7 mouse cellular contexts compared by ENCODE assay signal in the genomic region with DNA sequence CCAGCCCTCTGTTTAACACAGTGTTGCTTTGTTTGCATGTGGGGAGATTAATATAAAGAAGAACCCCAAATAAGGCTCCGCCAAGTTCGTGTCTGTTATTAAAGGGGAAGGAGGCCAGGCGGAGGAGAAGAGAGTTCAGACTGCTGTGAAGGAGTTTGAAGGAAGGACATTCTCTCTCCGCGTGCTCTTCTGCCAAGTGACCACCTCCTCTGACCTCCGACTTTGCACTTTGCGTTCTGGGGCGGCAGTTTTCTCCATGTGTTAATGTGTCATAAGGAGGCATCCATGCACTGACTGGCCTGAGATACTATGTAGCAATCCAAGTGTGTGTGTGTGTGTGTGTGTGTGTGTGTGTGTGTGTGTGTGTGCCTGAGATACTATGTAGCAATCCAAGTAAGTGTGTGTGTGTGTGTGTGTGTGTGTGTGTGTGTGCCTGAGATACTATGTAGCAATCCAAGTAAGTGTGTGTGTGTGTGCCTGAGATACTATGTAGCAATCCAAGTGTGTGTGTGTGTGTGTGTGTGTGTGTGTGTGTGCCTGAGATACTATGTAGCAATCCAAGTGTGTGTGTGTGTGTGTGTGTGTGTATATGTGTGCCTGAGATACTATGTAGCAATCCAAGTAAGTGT. TPM values are rescaled to one million over a fixed set of nuclear protein-coding genes. Genes with fewer than 3 reads are reported as not detected.
DNase-seq lines count a peak whose midpoint lies in the region; ATAC-seq and TF ChIP-seq lines count a peak whose summit lies in the region.
"Not testable (repeated sequence)": the region's sequence is repeated elsewhere in the genome, so short reads cannot be mapped to it uniquely, and the experiment has no call there.

No protein-coding gene starts in this region.

- not testable (repeated sequence) for ATAC-seq in forebrain, embryonic 11.5 days (replicated peaks; ENCODE audit: low FRiP score); limb, embryonic 15.5 days (ENCODE audit: insufficient number of reproducible peaks, low FRiP score, low TSS enrichment, low read depth)
- ATAC-seq in hindbrain, embryonic 11.5 days (ENCODE audit: low FRiP score) = peak; percentile 12; the same call in 1 of the 2 replicates
- peak; percentile 22 for ATAC-seq in megakaryocyte, adult 5-6 weeks (ENCODE audit: poor library complexity, severe bottlenecking)

- 49% methylated on average over 8 of the region's 8 CpGs for WGBS in forebrain, embryonic 11.5 days
- WGBS in hindbrain, embryonic 11.5 days = 29% methylated on average over 8 of the region's 8 CpGs
- 76% methylated on average over 8 of the region's 8 CpGs for WGBS in limb, embryonic 15.5 days

- H3K27me3 ChIP-seq in forebrain, embryonic 11.5 days (ENCODE audit: control insufficient read depth, insufficient read depth, low read length); hindbrain, embryonic 11.5 days (ENCODE audit: control insufficient read depth, insufficient read depth, low read length); limb, embryonic 15.5 days: not testable (repeated sequence)

- DNase-seq in forebrain, embryonic 11.5 days (ENCODE audit: low spot score); hindbrain, embryonic 11.5 days (ENCODE audit: low spot score): not testable (repeated sequence)
- DNase-seq in kidney, adult 8-10 months = peak; percentile 73
- peak; percentile 20 for DNase-seq in retina, postnatal 1 day

- H3K9ac ChIP-seq in forebrain, embryonic 11.5 days (ENCODE audit: low read length); hindbrain, embryonic 11.5 days (ENCODE audit: low read depth, low read length); limb, embryonic 15.5 days: not testable (repeated sequence)

- TF ChIP-seq CTCF in bone marrow macrophage, adult 2 months (IDR thresholded peaks at IDR 0.05; ENCODE audit: low read depth, low read length) = not testable (repeated sequence)

- H3K27ac ChIP-seq in bone marrow macrophage, adult 2 months (ENCODE audit: insufficient read depth, low read depth, low read length) = peak overlapping the region; percentile 51
- H3K27ac ChIP-seq in forebrain, embryonic 11.5 days (ENCODE audit: low read depth, low read length); hindbrain, embryonic 11.5 days (ENCODE audit: low read depth, low read length): not testable (repeated sequence)
- H3K27ac ChIP-seq in limb, embryonic 15.5 days = 0 out of 2 replicates have a peak overlapping the region, but pooled peaks have one; percentile 17

- peak overlapping the region; percentile 9; the same call in 1 of the 2 replicates for H3K4me2 ChIP-seq in forebrain, embryonic 11.5 days (ENCODE audit: low read depth, low read length, severe bottlenecking)
- H3K4me2 ChIP-seq in hindbrain, embryonic 11.5 days (replicated peaks; ENCODE audit: low read depth, low read length); limb, embryonic 15.5 days: not testable (repeated sequence)

- not testable (repeated sequence) for H3K4me3 ChIP-seq in bone marrow macrophage, adult 2 months (ENCODE audit: insufficient read depth, low read length); forebrain, embryonic 11.5 days (ENCODE audit: low read depth, low read length); hindbrain, embryonic 11.5 days (ENCODE audit: low read depth, low read length); limb, embryonic 15.5 days

- not testable (repeated sequence) for H3K36me3 ChIP-seq in forebrain, embryonic 11.5 days (ENCODE audit: control insufficient read depth, insufficient read depth, low read length); hindbrain, embryonic 11.5 days (ENCODE audit: control insufficient read depth, insufficient read depth, low read length); limb, embryonic 15.5 days

- TF ChIP-seq POLR2A in bone marrow macrophage, adult 2 months (IDR thresholded peaks at IDR 0.05; ENCODE audit: borderline replicate concordance, low read depth, low read length) = not testable (repeated sequence)

- H3K4me1 ChIP-seq in bone marrow macrophage, adult 2 months (ENCODE audit: control insufficient read depth, insufficient read depth, low read length) = peaks cover 41% of the 10 kb centered on the region
- H3K4me1 ChIP-seq in forebrain, embryonic 11.5 days (replicated peaks; ENCODE audit: control insufficient read depth, insufficient read depth, low read length) = peaks cover 15% of the 10 kb centered on the region
- not testable (repeated sequence) for H3K4me1 ChIP-seq in hindbrain, embryonic 11.5 days (replicated peaks; ENCODE audit: control insufficient read depth, insufficient read depth, low read length)
- H3K4me1 ChIP-seq in limb, embryonic 15.5 days = peaks cover 51% of the 10 kb centered on the region

- not testable (repeated sequence) for H3K9me3 ChIP-seq in forebrain, embryonic 11.5 days (ENCODE audit: control insufficient read depth, low read length); hindbrain, embryonic 11.5 days (ENCODE audit: control insufficient read depth, low read length); limb, embryonic 15.5 days

RNA-seq across cellular contexts. Expression of a gene that starts 37.5 kb away (rescaled TPM):
- polyA plus RNA-seq in bone marrow macrophage, adult 2 months (2012; ENCODE audit: insufficient read depth, insufficient read length, missing spikeins) = 64.0 and 73.0 TPM in 2 replicates
- 38.0 and 40.3 TPM in 2 replicates for polyA plus RNA-seq in forebrain, embryonic 11.5 days (2014; fragmentation: Nextera tagmentation; extraction: Ambion mirVana)
- polyA plus RNA-seq in hindbrain, embryonic 11.5 days (2014; fragmentation: Nextera tagmentation; extraction: Ambion mirVana) = 33.5 and 37.2 TPM in 2 replicates
- polyA plus RNA-seq in limb, embryonic 15.5 days (2015; fragmentation: Nextera tagmentation; extraction: Ambion mirVana) = 50.3 and 51.6 TPM in 2 replicates
- total RNA-seq in megakaryocyte, adult 5-6 weeks (2015) = 32.6 and 39.0 TPM in 2 replicates
- total RNA-seq in megakaryocyte, adult 5-6 weeks (2017) = 46.7 and 47.2 TPM in 2 replicates
